Mouse (Mus musculus) kidney, postnatal 14 days (tissue): ENCODE measurements at regions not wholly inside any gene's neighbourhood (a gene's known extent, or its start where the extent isn't known, plus 50 kb on each side); places are given as distances from the start of the nearest gene placed in this dataset.

Source experiments
- DNase-seq: peaks from one replicate; pipeline ENCODE4 v3.0.0; 2022; ENCODE audit warnings: mixed read lengths

GRCm38 (mm10) chr3:76014766-76015165, 58.0 kb upstream of the Golim4 start:
- no peak for DNase-seq

DNA sequence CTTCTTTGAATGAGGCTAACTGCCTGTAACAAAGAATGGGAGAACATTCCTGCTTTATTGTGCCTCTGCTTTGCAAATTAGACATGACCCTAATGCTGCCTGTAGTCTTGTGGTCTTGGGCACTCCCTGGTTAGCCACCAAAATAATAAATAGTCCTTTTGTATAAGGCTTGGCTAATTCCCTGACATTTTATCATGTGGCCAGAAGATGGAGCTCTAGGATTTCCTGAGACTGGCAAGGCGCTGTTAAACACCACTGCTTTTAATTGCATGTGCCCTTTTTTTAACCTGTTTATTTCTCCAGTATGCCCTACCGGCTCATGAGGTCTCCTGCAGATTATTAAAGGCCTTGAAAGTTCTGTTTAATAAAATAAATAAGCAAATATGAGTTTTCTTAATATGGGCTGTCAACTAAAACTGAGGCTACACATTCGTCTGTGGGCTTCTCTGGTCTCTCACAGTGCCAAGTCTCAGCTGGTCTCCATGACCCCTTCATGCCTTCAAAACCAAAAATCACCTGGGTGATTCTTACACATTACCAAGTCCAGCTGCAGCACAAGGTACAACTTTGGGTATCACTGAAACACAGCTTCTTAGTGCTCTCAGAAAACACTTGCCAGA, 51.9 kb upstream of the Golim4 start:
- peak; percentile 23 for DNase-seq
